Mouse (Mus musculus): ENCODE results near the gene Arhgap10.

GRCm38 (mm10) chr8:77310026-77310425, 207.7 kb downstream of the Arhgap10 start:
- TF ChIP-seq CTCF (IDR thresholded peaks at IDR 0.05; ENCODE audit: extremely low read depth, insufficient read length, insufficient replicate concordance, low read depth, low read length) (no peak), POLR2A (IDR thresholded peaks at IDR 0.05; ENCODE audit: low read depth, low read length) (no peak)
